In genomic region chr7:19341761-19342409, GRCm38 (mm10) we compare ENCODE assay signal across 8 mouse cellular contexts. TPM values are rescaled to one million over a fixed set of nuclear protein-coding genes. Genes with fewer than 3 reads are reported as not detected.
DNase-seq lines count a peak whose midpoint lies in the region; ATAC-seq and TF ChIP-seq lines count a peak whose summit lies in the region.

No protein-coding gene starts in this region.

- ATAC-seq in embryonic facial prominence, embryonic 14.5 days (ENCODE audit: low read depth) = peak; percentile 8; the same call in 1 of the 2 replicates
- ATAC-seq in heart, embryonic 16.5 days (replicated peaks; ENCODE audit: extremely low read depth, insufficient read depth, low FRiP score) = peak; percentile 81
- ATAC-seq in limb, embryonic 14.5 days (ENCODE audit: low FRiP score, low read depth) = peak; percentile 9; the same call in 1 of the 2 replicates
- ATAC-seq in activated CD4-positive, CD25-positive, alpha-beta regulatory T cell, adult 4 months = no peak

- TF ChIP-seq POLR2A in testis, adult 2 months (IDR thresholded peaks at IDR 0.05; ENCODE audit: control insufficient read depth, low read depth, low read length) = no peak
- TF ChIP-seq POLR2A in limb, embryonic 14.5 days (IDR thresholded peaks at IDR 0.05; ENCODE audit: borderline replicate concordance, extremely low read depth, insufficient read depth, insufficient read length) = no peak

- H3K9me3 ChIP-seq in embryonic facial prominence, embryonic 14.5 days (ENCODE audit: control insufficient read depth, low read length) = no peaks in the 10 kb centered on the region
- H3K9me3 ChIP-seq in heart, embryonic 16.5 days (replicated peaks; ENCODE audit: control insufficient read depth, low read length) = no peaks in the 10 kb centered on the region
- H3K9me3 ChIP-seq in limb, embryonic 14.5 days (ENCODE audit: control insufficient read depth, low read length) = no peaks in the 10 kb centered on the region

- H3K4me3 ChIP-seq in testis, adult 2 months (ENCODE audit: control insufficient read depth, low read depth, low read length) = peak overlapping the region; percentile 44
- H3K4me3 ChIP-seq in embryonic facial prominence, embryonic 14.5 days (ENCODE audit: low read depth, low read length) = peak overlapping the region; percentile 44
- peak overlapping the region; percentile 59 for H3K4me3 ChIP-seq in heart, embryonic 16.5 days (ENCODE audit: low read length)
- peak overlapping the region; percentile 46 for H3K4me3 ChIP-seq in limb, embryonic 14.5 days (replicated peaks; ENCODE audit: low read length)

- peaks cover 29% of the 10 kb centered on the region for H3K4me1 ChIP-seq in testis, adult 2 months (ENCODE audit: control insufficient read depth, insufficient read depth, low read length)
- peaks cover 18% of the 10 kb centered on the region for H3K4me1 ChIP-seq in embryonic facial prominence, embryonic 14.5 days (ENCODE audit: control insufficient read depth, insufficient read depth, low read length)
- peaks cover 30% of the 10 kb centered on the region for H3K4me1 ChIP-seq in heart, embryonic 16.5 days (ENCODE audit: control insufficient read depth, insufficient read depth, low read length)
- peaks cover 23% of the 10 kb centered on the region for H3K4me1 ChIP-seq in limb, embryonic 14.5 days (ENCODE audit: control insufficient read depth, insufficient read depth, low read length)

- no peak overlapping the region for H3K27ac ChIP-seq in testis, adult 2 months (ENCODE audit: control insufficient read depth, insufficient read depth, low read depth, low read length)
- H3K27ac ChIP-seq in embryonic facial prominence, embryonic 14.5 days (replicated peaks; ENCODE audit: low read depth, low read length) = no peak overlapping the region; the same call in 1 of the 2 replicates
- peak overlapping the region; percentile 98 for H3K27ac ChIP-seq in heart, embryonic 16.5 days (ENCODE audit: low read length)
- no peak overlapping the region for H3K27ac ChIP-seq in limb, embryonic 14.5 days (replicated peaks; ENCODE audit: low read depth, low read length)

- peak overlapping the region; percentile 56 for H3K9ac ChIP-seq in embryonic facial prominence, embryonic 14.5 days (ENCODE audit: low read depth, low read length)
- peak overlapping the region; percentile 75 for H3K9ac ChIP-seq in heart, embryonic 16.5 days (ENCODE audit: low read length)
- H3K9ac ChIP-seq in limb, embryonic 14.5 days (ENCODE audit: low read depth, low read length, severe bottlenecking) = peak overlapping the region; percentile 55

- no peaks in the 10 kb centered on the region for H3K36me3 ChIP-seq in testis, adult 2 months (ENCODE audit: control insufficient read depth, insufficient read depth, low read length)
- H3K36me3 ChIP-seq in embryonic facial prominence, embryonic 14.5 days (ENCODE audit: control insufficient read depth, insufficient read depth, low read length) = no peaks in the 10 kb centered on the region
- H3K36me3 ChIP-seq in heart, embryonic 16.5 days (ENCODE audit: control insufficient read depth, insufficient read depth) = no peaks in the 10 kb centered on the region
- H3K36me3 ChIP-seq in limb, embryonic 14.5 days (ENCODE audit: control insufficient read depth, insufficient read depth, low read length) = peaks cover 1% of the 10 kb centered on the region; the same call in 1 of the 2 replicates

- H3K4me2 ChIP-seq in embryonic facial prominence, embryonic 14.5 days (ENCODE audit: low read depth, low read length) = peak overlapping the region; percentile 79
- peak overlapping the region; percentile 88 for H3K4me2 ChIP-seq in heart, embryonic 16.5 days (ENCODE audit: low read depth, low read length)
- H3K4me2 ChIP-seq in limb, embryonic 14.5 days (replicated peaks; ENCODE audit: low read depth, low read length, severe bottlenecking) = peak overlapping the region; percentile 91

- TF ChIP-seq CTCF in testis, adult 2 months (IDR thresholded peaks at IDR 0.05; ENCODE audit: control insufficient read depth, insufficient read depth, insufficient replicate concordance, low read depth, low read length) = no peak

- no peak for DNase-seq in testis, postnatal 14 days (ENCODE audit: low spot score)
- peak; percentile 57 for DNase-seq in embryonic facial prominence, embryonic 14.5 days (ENCODE audit: low spot score)
- DNase-seq in limb, embryonic 14.5 days (ENCODE audit: low spot score) = no peak
- peak; percentile 70 for DNase-seq in right cerebral cortex, adult 18-20 months
- no peak for DNase-seq in layer of hippocampus, adult 11-12 months (ENCODE audit: low spot score)

- H3K27me3 ChIP-seq in testis, adult 2 months (ENCODE audit: control insufficient read depth, insufficient read depth, low read length) = no peaks in the 10 kb centered on the region
- H3K27me3 ChIP-seq in embryonic facial prominence, embryonic 14.5 days (replicated peaks; ENCODE audit: control insufficient read depth, insufficient read depth, low read length) = peaks cover 7% of the 10 kb centered on the region; the same call in 1 of the 2 replicates
- H3K27me3 ChIP-seq in heart, embryonic 16.5 days (ENCODE audit: control insufficient read depth, insufficient read depth, low read length) = no peaks in the 10 kb centered on the region
- H3K27me3 ChIP-seq in limb, embryonic 14.5 days (ENCODE audit: control insufficient read depth, insufficient read depth, low read length) = peaks cover 7% of the 10 kb centered on the region; the same call in 1 of the 2 replicates

- WGBS in embryonic facial prominence, embryonic 14.5 days = 1% methylated on average over 36 of the region's 41 CpGs
- under 1% methylated on average over 41 of the region's 41 CpGs for WGBS in heart, embryonic 16.5 days
- 1% methylated on average over 39 of the region's 41 CpGs for WGBS in limb, embryonic 14.5 days

RNA-seq across cellular contexts. Expression of gene Ercc1, which starts 2.7 kb away (rescaled TPM):
- 50.1 and 66.6 TPM in 2 replicates for polyA plus RNA-seq in testis, adult 2 months (2012; rRNA removed)
- 64.0 and 75.1 TPM in 2 replicates for polyA plus RNA-seq in embryonic facial prominence, embryonic 14.5 days (2014; fragmentation: Nextera tagmentation; extraction: Ambion mirVana)
- polyA plus RNA-seq in heart, embryonic 16.5 days (2015; fragmentation: Nextera tagmentation; extraction: Ambion mirVana) = 61.0 and 62.4 TPM in 2 replicates
- polyA plus RNA-seq in limb, embryonic 14.5 days (2012; rRNA removed) = 72.3 and 93.5 TPM in 2 replicates
- polyA plus RNA-seq in limb, embryonic 14.5 days (2014; fragmentation: Nextera tagmentation; extraction: Ambion mirVana) = 74.3 and 86.1 TPM in 2 replicates
- polyA plus RNA-seq in activated CD4-positive, CD25-positive, alpha-beta regulatory T cell, adult 4 months (2017; shearing (Covaris generic)) = 10 to 100 TPM; 61.1 to 72.3 TPM

RNA-seq across cellular contexts. Expression of gene Cd3eap, which starts 17.4 kb away (rescaled TPM):
- 2.8 and 3.2 TPM in 2 replicates for polyA plus RNA-seq in testis, adult 2 months (2012; rRNA removed)
- polyA plus RNA-seq in embryonic facial prominence, embryonic 14.5 days (2014; fragmentation: Nextera tagmentation; extraction: Ambion mirVana) = 18.8 and 21.6 TPM in 2 replicates
- 16.2 and 16.7 TPM in 2 replicates for polyA plus RNA-seq in heart, embryonic 16.5 days (2015; fragmentation: Nextera tagmentation; extraction: Ambion mirVana)
- 13.7 and 19.4 TPM in 2 replicates for polyA plus RNA-seq in limb, embryonic 14.5 days (2012; rRNA removed)
- polyA plus RNA-seq in limb, embryonic 14.5 days (2014; fragmentation: Nextera tagmentation; extraction: Ambion mirVana) = 25.2 and 28.7 TPM in 2 replicates
- polyA plus RNA-seq in activated CD4-positive, CD25-positive, alpha-beta regulatory T cell, adult 4 months (2017; shearing (Covaris generic)) = 10 to 100 TPM; 19.4 to 20.2 TPM

RNA-seq across cellular contexts. Expression of gene Ppp1r13l, which starts 17.7 kb away (rescaled TPM):
- 49.5 and 71.4 TPM in 2 replicates for polyA plus RNA-seq in testis, adult 2 months (2012; rRNA removed)
- 11.2 and 11.6 TPM in 2 replicates for polyA plus RNA-seq in embryonic facial prominence, embryonic 14.5 days (2014; fragmentation: Nextera tagmentation; extraction: Ambion mirVana)
- polyA plus RNA-seq in heart, embryonic 16.5 days (2015; fragmentation: Nextera tagmentation; extraction: Ambion mirVana) = 13.6 and 14.2 TPM in 2 replicates
- 33.8 and 39.3 TPM in 2 replicates for polyA plus RNA-seq in limb, embryonic 14.5 days (2012; rRNA removed)
- 15.3 and 16.8 TPM in 2 replicates for polyA plus RNA-seq in limb, embryonic 14.5 days (2014; fragmentation: Nextera tagmentation; extraction: Ambion mirVana)
- polyA plus RNA-seq in activated CD4-positive, CD25-positive, alpha-beta regulatory T cell, adult 4 months (2017; shearing (Covaris generic)) = under 1 TPM in 1 of 2 experiments, not detected in 1; 0.17 TPM

RNA-seq across cellular contexts. Expression of gene Fosb, which starts 32.0 kb away (rescaled TPM):
- polyA plus RNA-seq in testis, adult 2 months (2012; rRNA removed) = 3.9 and 4.1 TPM in 2 replicates
- polyA plus RNA-seq in embryonic facial prominence, embryonic 14.5 days (2014; fragmentation: Nextera tagmentation; extraction: Ambion mirVana) = 0.15 and 0.28 TPM in 2 replicates
- polyA plus RNA-seq in heart, embryonic 16.5 days (2015; fragmentation: Nextera tagmentation; extraction: Ambion mirVana) = 0.24 and 0.34 TPM in 2 replicates
- polyA plus RNA-seq in limb, embryonic 14.5 days (2012; rRNA removed) = 0.69 and 0.88 TPM in 2 replicates
- 0.14 and 0.28 TPM in 2 replicates for polyA plus RNA-seq in limb, embryonic 14.5 days (2014; fragmentation: Nextera tagmentation; extraction: Ambion mirVana)
- 1 to 10 TPM in 1 of 2 experiments, under 1 TPM in 1; 0.79 to 1.1 TPM for polyA plus RNA-seq in activated CD4-positive, CD25-positive, alpha-beta regulatory T cell, adult 4 months (2017; shearing (Covaris generic))

RNA-seq across cellular contexts. Expression of gene Ercc2, which starts 39.9 kb away (rescaled TPM):
- 50.6 and 53.3 TPM in 2 replicates for polyA plus RNA-seq in testis, adult 2 months (2012; rRNA removed)
- polyA plus RNA-seq in embryonic facial prominence, embryonic 14.5 days (2014; fragmentation: Nextera tagmentation; extraction: Ambion mirVana) = 10.9 and 14.7 TPM in 2 replicates
- 11.1 and 12.8 TPM in 2 replicates for polyA plus RNA-seq in heart, embryonic 16.5 days (2015; fragmentation: Nextera tagmentation; extraction: Ambion mirVana)
- polyA plus RNA-seq in limb, embryonic 14.5 days (2012; rRNA removed) = 58.1 and 73.8 TPM in 2 replicates
- 11.3 and 12.6 TPM in 2 replicates for polyA plus RNA-seq in limb, embryonic 14.5 days (2014; fragmentation: Nextera tagmentation; extraction: Ambion mirVana)
- polyA plus RNA-seq in activated CD4-positive, CD25-positive, alpha-beta regulatory T cell, adult 4 months (2017; shearing (Covaris generic)) = 10 to 100 TPM in 1 of 2 experiments, 1 to 10 TPM in 1; 4.7 to 10.8 TPM

Comparison
In these comparisons a context has a peak if more than half of its experiments do, and no peak if none do; other contexts are left out.
1. DNase-seq: peak in embryonic facial prominence, embryonic 14.5 days (single experiment) and right cerebral cortex, adult 18-20 months (single experiment); none in testis, postnatal 14 days (single experiment), limb, embryonic 14.5 days (single experiment) and layer of hippocampus, adult 11-12 months (single experiment).
2. RNA of gene Ppp1r13l, which starts 17.7 kb away (polyA plus RNA-seq): 49.5 to 71.4 TPM in testis, adult 2 months, 15.3 to 39.3 TPM in limb, embryonic 14.5 days, 13.6 to 14.2 TPM in heart, embryonic 16.5 days and 11.2 to 11.6 TPM in embryonic facial prominence, embryonic 14.5 days; 0.17 TPM in activated CD4-positive, CD25-positive, alpha-beta regulatory T cell, adult 4 months; every median in the first group is over 10 times any median in the second.
3. Peak in every context shown above with its lines, with median percentiles within 50 percentile points of each other: H3K4me3 ChIP-seq, H3K4me2 ChIP-seq and H3K9ac ChIP-seq.